Mouse (Mus musculus) hindbrain, embryonic 10.5 days (tissue): ENCODE data around the gene Pbld2. TPM values are rescaled to one million over a fixed set of nuclear protein-coding genes. Genes with fewer than 3 reads are reported as not detected.
"Not testable (repeated sequence)": the region's sequence is repeated elsewhere in the genome, so short reads cannot be mapped to it uniquely, and the experiment has no call there.

Experiments used
- DNase-seq: peaks from one replicate; pipeline ENCODE4 v3.0.0-alpha.2; 2017; ENCODE audit warnings: low spot score
- H3K27ac ChIP-seq: fragments of 300-500 bp; sonication (generic); 2 replicates; pipeline ENCODE4 v1.5.1; 2016; ENCODE audit warnings: mild to moderate bottlenecking, moderate library complexity
- H3K27me3 ChIP-seq: fragments of 300-500 bp; sonication (generic); 2 replicates; pipeline ENCODE4 v1.6.1; 2016; ENCODE audit warnings: mild to moderate bottlenecking; ENCODE audit not compliant: poor library complexity, insufficient read depth, severe bottlenecking
- H3K36me3 ChIP-seq: fragments of 300-500 bp; sonication (generic); 2 replicates; pipeline ENCODE4 v1.6.1; 2016; ENCODE audit warnings: mild to moderate bottlenecking, moderate library complexity
- H3K4me1 ChIP-seq: fragments of 300-500 bp; sonication (generic); replicated peaks from 2 replicates; pipeline ENCODE4 v1.6.1; 2016; ENCODE audit warnings: mild to moderate bottlenecking
- H3K4me3 ChIP-seq: fragments of 300-500 bp; sonication (generic); 2 replicates; pipeline ENCODE4 v1.5.1; 2016; ENCODE audit warnings: mild to moderate bottlenecking, moderate library complexity
- H3K9me3 ChIP-seq: fragments of 300-500 bp; sonication (generic); 2 replicates; pipeline ENCODE4 v1.6.1; 2016; ENCODE audit warnings: mild to moderate bottlenecking, moderate library complexity
- WGBS: fragments of 180-500 bp; shearing (Covaris S2); methylation state at CpG from one replicate; pipeline ENCODE4 v1.1.7; 2016; 5-methylcytosine and 5-hydroxymethylcytosine counted together
- polyA plus RNA-seq: library from polyadenylated mRNA; unstranded; fragments of >200 nt; fragmentation: Nextera tagmentation; extraction: Ambion mirVana; gene quantifications from 2 replicates; pipeline ENCODE4 v1.2.1, GENCODE M21; 2016

Gene Pbld2
- polyA plus RNA-seq, 1 experiment from 2014 or later: 0.52 TPM

- 89% methylated on average over 10 of the region's 10 CpGs for WGBS
- no peak for DNase-seq
- Histone ChIP-seq H3K36me3 (no peaks in the 10 kb centered on the region), H3K4me3 (0 out of 2 replicates have a peak overlapping the region, but pooled peaks have one; percentile 95), H3K9me3 (no peaks in the 10 kb centered on the region), H3K27ac (peak overlapping the region; percentile 100), H3K4me1 (peaks cover 45% of the 10 kb centered on the region), H3K27me3 (no peaks in the 10 kb centered on the region)
Measured at GRCm38 (mm10) chr10:63027376-63028161, 3.5 kb downstream of the Pbld2 start.

DNA sequence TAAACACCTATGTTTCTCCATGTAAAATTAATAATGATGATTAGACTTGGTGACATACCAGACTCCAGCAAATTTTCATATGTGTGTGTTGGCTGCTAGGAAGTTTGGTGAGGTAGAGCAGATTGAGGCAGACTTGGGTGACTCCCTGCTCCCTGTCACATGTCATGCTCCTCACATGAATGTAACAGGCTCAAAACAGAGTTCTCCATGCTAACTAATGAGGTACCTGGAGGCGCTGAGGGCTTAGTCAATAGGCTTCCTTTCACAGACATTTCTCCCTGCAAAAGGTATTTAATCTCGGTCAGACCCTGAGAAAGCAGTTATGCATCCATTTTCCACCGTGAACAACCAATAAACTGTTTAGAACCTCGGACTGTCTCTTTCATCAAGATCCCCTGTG is 4.3 kb downstream of the Pbld2 start:
- Histone ChIP-seq H3K4me1 (peaks cover 45% of the 10 kb centered on the region), H3K4me3 (no peak overlapping the region), H3K36me3 (no peaks in the 10 kb centered on the region), H3K27me3 (no peaks in the 10 kb centered on the region), H3K27ac (peak overlapping the region; percentile 62), H3K9me3 (no peaks in the 10 kb centered on the region)
- 62% methylated on average over 4 of the region's 4 CpGs for WGBS
- DNase-seq: no peak

DNA sequence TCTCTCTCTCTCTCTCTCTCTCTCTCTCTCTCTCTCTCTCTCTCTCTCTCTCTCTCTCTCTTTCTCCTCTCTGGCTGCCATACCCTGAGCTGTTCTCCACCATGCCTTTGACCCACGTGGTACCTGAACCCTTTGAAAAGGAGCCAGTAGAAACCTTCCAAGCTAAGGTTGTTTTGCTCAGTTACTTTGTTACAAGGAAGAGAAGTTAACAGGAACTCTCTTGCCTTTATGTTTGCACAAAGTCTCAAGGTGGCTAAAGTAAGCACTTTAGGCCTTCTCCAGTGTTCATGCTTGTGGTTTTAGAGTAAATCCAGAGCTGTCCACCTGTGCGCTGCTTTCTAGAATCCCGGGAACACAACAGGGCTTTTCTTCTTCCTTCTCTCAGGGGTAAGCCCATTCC is 8.2 kb downstream of the Pbld2 start:
- Histone ChIP-seq H3K9me3 (no peaks in the 10 kb centered on the region), H3K36me3 (no peaks in the 10 kb centered on the region), H3K4me1 (peaks cover 18% of the 10 kb centered on the region), H3K27ac (no peak overlapping the region), H3K4me3 (no peak overlapping the region), H3K27me3 (no peaks in the 10 kb centered on the region)
- DNase-seq: no peak
- WGBS: 85% methylated on average over 3 of the region's 3 CpGs

DNA sequence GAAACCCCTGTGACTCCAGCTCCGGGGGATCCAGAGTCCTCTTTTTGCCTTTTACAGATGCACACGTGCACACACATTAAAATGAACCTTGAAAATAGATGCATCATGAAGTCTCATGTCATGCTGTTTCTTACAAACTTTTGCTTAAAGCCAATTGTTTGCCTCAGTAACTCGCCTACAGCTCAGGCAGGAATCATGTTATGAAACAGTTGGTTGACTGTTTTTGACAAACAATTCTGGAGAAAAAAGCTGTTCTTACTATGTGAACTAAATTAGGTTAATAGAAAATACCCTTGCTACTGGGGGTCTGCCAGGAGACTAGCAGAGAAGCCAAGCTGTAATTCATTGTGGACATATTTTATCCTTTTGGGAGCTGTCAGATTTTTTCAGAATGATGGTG is 8.8 kb downstream of the Pbld2 start:
- Histone ChIP-seq H3K4me3 (no peak overlapping the region), H3K36me3 (no peaks in the 10 kb centered on the region), H3K9me3 (no peaks in the 10 kb centered on the region), H3K27ac (no peak overlapping the region), H3K4me1 (peaks cover 12% of the 10 kb centered on the region), H3K27me3 (no peaks in the 10 kb centered on the region)
- 79% methylated on average over 3 of the region's 3 CpGs for WGBS
- DNase-seq: no peak

GRCm38 (mm10) chr10:63038571-63039320 is 14.6 kb downstream of the Pbld2 start:
- H3K9me3 ChIP-seq: no peaks in the 10 kb centered on the region
- no peak overlapping the region for H3K4me3 ChIP-seq
- no peaks in the 10 kb centered on the region for H3K4me1 ChIP-seq
- no peak for DNase-seq
- no peak overlapping the region for H3K27ac ChIP-seq
- WGBS: 78% methylated on average over 14 of the region's 14 CpGs
- no peaks in the 10 kb centered on the region for H3K36me3 ChIP-seq
- H3K27me3 ChIP-seq: no peaks in the 10 kb centered on the region

GRCm38 (mm10) chr10:63039867-63040628 is 15.9 kb downstream of the Pbld2 start:
- 86% methylated on average over 5 of the region's 5 CpGs for WGBS
- no peaks in the 10 kb centered on the region for H3K4me1 ChIP-seq

GRCm38 (mm10) chr10:63043154-63043553 is 19.0 kb downstream of the Pbld2 start:
- no peak for DNase-seq
- Histone ChIP-seq H3K4me1 (no peaks in the 10 kb centered on the region), H3K36me3 (no peaks in the 10 kb centered on the region), H3K9me3 (no peaks in the 10 kb centered on the region), H3K27ac (no peak overlapping the region), H3K4me3 (no peak overlapping the region), H3K27me3 (no peaks in the 10 kb centered on the region)
- 66% methylated on average over 3 of the region's 3 CpGs for WGBS

More at GRCm38 (mm10) chr10:63039867-63040628, 15.9 kb downstream of the Pbld2 start:
- DNase-seq: no peak
- Histone ChIP-seq H3K9me3 (no peaks in the 10 kb centered on the region), H3K4me3 (no peak overlapping the region), H3K27ac (no peak overlapping the region), H3K36me3 (no peaks in the 10 kb centered on the region), H3K27me3 (no peaks in the 10 kb centered on the region)

DNA sequence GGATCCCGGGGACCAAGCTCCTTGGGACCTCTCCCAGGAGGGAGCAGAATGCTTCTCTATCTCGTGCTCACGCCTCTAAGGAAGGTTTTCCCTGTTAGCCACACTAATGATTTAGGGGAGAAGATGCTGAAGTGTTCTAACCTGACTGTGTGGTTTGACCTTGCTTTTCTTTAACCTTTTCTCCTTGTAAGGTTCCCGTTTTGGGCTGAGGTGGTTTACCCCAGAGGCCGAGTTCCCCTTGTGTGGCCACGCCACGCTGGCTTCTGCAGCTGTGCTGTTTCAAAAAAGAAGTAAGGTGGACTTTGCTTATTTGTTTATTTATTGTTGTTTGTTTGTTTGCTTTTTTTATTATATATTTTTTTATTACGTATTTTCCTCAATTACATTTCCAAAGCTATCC is 23.6 kb downstream of the Pbld2 start:
- no peak overlapping the region for H3K27ac ChIP-seq
- no peak for DNase-seq
- H3K36me3 ChIP-seq: no peaks in the 10 kb centered on the region
- no peaks in the 10 kb centered on the region for H3K27me3 ChIP-seq
- H3K4me3 ChIP-seq: no peak overlapping the region
- H3K9me3 ChIP-seq: no peaks in the 10 kb centered on the region
- 90% methylated on average over 8 of the region's 8 CpGs for WGBS
- no peaks in the 10 kb centered on the region for H3K4me1 ChIP-seq

- no peaks in the 10 kb centered on the region for H3K9me3 ChIP-seq
- DNase-seq: no peak
- no peaks in the 10 kb centered on the region for H3K36me3 ChIP-seq
- H3K27ac ChIP-seq: no peak overlapping the region
- 88% methylated on average over 2 of the region's 2 CpGs for WGBS
- peaks cover 7% of the 10 kb centered on the region for H3K4me1 ChIP-seq
- H3K27me3 ChIP-seq: no peaks in the 10 kb centered on the region
- no peak overlapping the region for H3K4me3 ChIP-seq
Measured at GRCm38 (mm10) chr10:63049106-63049505, 25.0 kb downstream of the Pbld2 start.

DNA sequence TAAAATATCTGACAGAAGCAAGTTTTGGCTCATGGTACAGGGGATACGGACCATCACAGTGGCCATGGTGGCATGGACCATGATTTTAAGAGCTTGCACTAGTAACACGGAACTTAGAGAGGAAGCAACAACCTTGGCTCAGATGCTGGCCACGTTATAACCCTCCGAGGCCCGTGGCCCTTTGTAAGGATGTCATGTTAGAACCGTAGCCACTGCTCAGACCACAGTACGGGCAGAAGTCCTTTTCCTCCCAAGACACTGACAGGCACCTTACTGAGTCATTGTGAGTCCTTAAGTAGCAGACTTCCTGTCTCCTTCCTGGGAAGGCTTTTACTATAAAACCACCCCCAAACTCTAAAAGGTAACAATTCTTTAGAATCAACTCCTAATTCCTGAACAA is 27.2 kb downstream of the Pbld2 start:
- WGBS: 75% methylated on average over 7 of the region's 7 CpGs
- peaks cover 7% of the 10 kb centered on the region for H3K4me1 ChIP-seq
- no peaks in the 10 kb centered on the region for H3K36me3 ChIP-seq
- H3K27me3 ChIP-seq: no peaks in the 10 kb centered on the region
- H3K4me3 ChIP-seq: no peak overlapping the region
- no peaks in the 10 kb centered on the region for H3K9me3 ChIP-seq
- H3K27ac ChIP-seq: no peak overlapping the region
- DNase-seq: no peak

- no peak for DNase-seq
- Histone ChIP-seq H3K36me3 (no peaks in the 10 kb centered on the region), H3K4me1 (peaks cover 10% of the 10 kb centered on the region), H3K27ac (no peak overlapping the region), H3K27me3 (no peaks in the 10 kb centered on the region), H3K4me3 (no peak overlapping the region), H3K9me3 (no peaks in the 10 kb centered on the region)
- 80% methylated on average over 6 of the region's 6 CpGs for WGBS
Measured at GRCm38 (mm10) chr10:63052011-63052410, 27.9 kb downstream of the Pbld2 start.

DNA sequence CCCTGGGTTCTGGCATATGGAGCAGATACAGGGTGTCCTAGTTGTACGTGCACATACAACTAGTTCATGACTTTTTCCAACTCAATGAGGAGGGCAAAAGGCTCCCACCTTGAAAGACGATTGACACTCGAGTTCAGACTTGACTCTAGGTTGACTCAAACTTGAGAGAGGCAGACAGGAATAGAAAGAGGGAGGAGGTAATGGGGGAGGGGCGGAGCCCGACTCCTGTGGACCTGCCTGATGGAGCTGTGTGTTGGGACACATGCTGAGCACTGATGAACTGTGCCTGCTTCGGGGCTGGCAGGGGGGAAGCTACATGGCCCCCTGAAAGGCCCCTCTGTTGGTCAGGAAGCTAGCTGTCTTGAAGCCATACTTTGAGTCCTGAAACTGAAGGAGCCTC is 28.9 kb downstream of the Pbld2 start:
- Histone ChIP-seq H3K27ac (no peak overlapping the region; the same call in 1 of the 2 replicates), H3K4me1 (peaks cover 17% of the 10 kb centered on the region), H3K9me3 (no peaks in the 10 kb centered on the region), H3K4me3 (no peak overlapping the region), H3K27me3 (no peaks in the 10 kb centered on the region), H3K36me3 (no peaks in the 10 kb centered on the region)
- no peak for DNase-seq
- WGBS: 54% methylated on average over 6 of the region's 6 CpGs

- H3K4me1 ChIP-seq: peaks cover 17% of the 10 kb centered on the region
- WGBS: 84% methylated on average over 6 of the region's 6 CpGs
- not testable (repeated sequence) for DNase-seq, H3K27me3 ChIP-seq, H3K36me3 ChIP-seq, H3K27ac ChIP-seq, H3K9me3 ChIP-seq, H3K4me3 ChIP-seq
Measured at GRCm38 (mm10) chr10:63054071-63054470, 30.0 kb downstream of the Pbld2 start.
